31 mouse cellular contexts compared by ENCODE assay signal in the genomic region with DNA sequence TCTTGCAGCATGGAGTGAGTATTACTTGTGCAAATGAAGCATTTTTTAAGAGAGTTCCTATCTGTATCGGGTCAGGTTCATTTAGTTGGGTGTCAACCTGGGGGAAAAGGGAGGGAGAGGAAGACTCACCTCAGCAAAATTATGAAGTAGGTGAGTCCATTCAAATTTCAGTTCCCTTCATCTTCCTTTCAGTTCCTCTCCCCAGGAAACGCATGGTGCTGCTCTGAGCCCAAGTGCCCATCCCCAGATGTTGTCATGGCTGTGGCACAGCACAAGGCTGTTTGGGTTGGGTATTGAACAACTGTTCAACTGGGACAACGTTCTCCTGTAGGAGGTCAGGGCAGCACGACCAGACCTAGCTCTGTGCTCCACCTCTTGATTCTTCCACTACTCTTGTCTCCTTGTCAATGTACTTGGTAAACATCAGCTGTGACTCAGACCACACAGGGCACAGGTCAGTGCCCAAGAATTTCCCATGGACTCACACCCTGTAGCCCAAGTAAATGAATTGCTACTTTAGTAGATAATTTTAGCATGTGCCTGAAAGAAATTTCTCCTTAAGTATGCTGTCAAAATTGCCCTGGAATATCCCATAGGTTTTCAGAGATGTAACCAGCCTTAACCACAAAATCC. TPM values are rescaled to one million over a fixed set of nuclear protein-coding genes. Genes with fewer than 3 reads are reported as not detected.
DNase-seq lines count a peak whose midpoint lies in the region; ATAC-seq lines count a peak whose summit lies in the region.
"Had no signal": no experiment of that assay in that cellular context is flagged by ENCODE, and none has a peak within 500 bp of the region (broad histone marks: within the 10 kb centered on the region; RNA-seq: fewer than 3 reads in every experiment).

No protein-coding gene starts in this region.

- no peak for ATAC-seq in kidney, embryonic 14.5 days (ENCODE audit: low FRiP score, low TSS enrichment)
- ATAC-seq in granulocyte monocyte progenitor cell, adult 5-6 weeks (replicated peaks; ENCODE audit: poor library complexity, severe bottlenecking): peak; percentile 20; the same call in 1 of the 2 replicates
- ATAC-seq: CD4-positive, CD25-positive, alpha-beta regulatory T cell, adult 4 months; forebrain, embryonic 16.5 days had no signal

- H3K27ac ChIP-seq in kidney, embryonic 14.5 days (ENCODE audit: low read depth, low read length): no peak overlapping the region
- H3K27ac ChIP-seq: embryonic facial prominence, embryonic 10.5 days; hindbrain, embryonic 12.5 days; limb, embryonic 10.5 days; liver, embryonic 15.5 days; neural tube, embryonic 12.5 days had no signal

- H3K27me3 ChIP-seq in kidney, embryonic 14.5 days (ENCODE audit: control insufficient read depth, insufficient read depth, low read length): no peaks in the 10 kb centered on the region
- no peaks in the 10 kb centered on the region for H3K27me3 ChIP-seq in splenic B cell, adult 2 months (ENCODE audit: control insufficient read depth, insufficient read depth, low read length, poor library complexity, severe bottlenecking)
- H3K27me3 ChIP-seq: hindbrain, embryonic 12.5 days; liver, embryonic 15.5 days; neural tube, embryonic 12.5 days had no signal

- no peak overlapping the region for H3K9ac ChIP-seq in kidney, embryonic 14.5 days (ENCODE audit: low read depth, low read length)
- H3K9ac ChIP-seq: hindbrain, embryonic 12.5 days; liver, embryonic 15.5 days; neural tube, embryonic 12.5 days had no signal

- H3K4me2 ChIP-seq in kidney, embryonic 14.5 days (replicated peaks; ENCODE audit: low read depth, low read length): no peak overlapping the region
- H3K4me2 ChIP-seq: hindbrain, embryonic 12.5 days; liver, embryonic 15.5 days; neural tube, embryonic 12.5 days had no signal

- H3K36me3 ChIP-seq in kidney, embryonic 14.5 days (ENCODE audit: control insufficient read depth, insufficient read depth, low read length): no peaks in the 10 kb centered on the region
- no peaks in the 10 kb centered on the region for H3K36me3 ChIP-seq in splenic B cell, adult 2 months (ENCODE audit: control insufficient read depth, insufficient read depth, low read length, poor library complexity, severe bottlenecking)
- H3K36me3 ChIP-seq: embryonic facial prominence, embryonic 10.5 days; hindbrain, embryonic 12.5 days; limb, embryonic 10.5 days; liver, embryonic 15.5 days; neural tube, embryonic 12.5 days had no signal

- H3K4me3 ChIP-seq in kidney, embryonic 14.5 days (ENCODE audit: low read length): no peak overlapping the region
- H3K4me3 ChIP-seq: embryonic facial prominence, embryonic 10.5 days; hindbrain, embryonic 12.5 days; limb, embryonic 10.5 days; liver, embryonic 15.5 days; neural tube, embryonic 12.5 days had no signal

- H3K4me1 ChIP-seq in kidney, embryonic 14.5 days (ENCODE audit: control insufficient read depth, insufficient read depth, low read length): no peaks in the 10 kb centered on the region
- H3K4me1 ChIP-seq: embryonic facial prominence, embryonic 10.5 days; hindbrain, embryonic 12.5 days; limb, embryonic 10.5 days; liver, embryonic 15.5 days; neural tube, embryonic 12.5 days had no signal

- peak; percentile 61 for DNase-seq in kidney, adult 11 months
- peak; percentile 10 for DNase-seq in kidney, postnatal 10 days
- DNase-seq in splenic B cell, adult 2 months (ENCODE audit: low read depth, low spot score): peak; percentile 64
- DNase-seq in urinary bladder, adult 2 months (ENCODE audit: low spot score): no peak
- no peak for DNase-seq in layer of hippocampus, adult 11-12 months (ENCODE audit: low spot score)
- DNase-seq in heart, adult 11 months: no peak
- DNase-seq: adrenal gland, adult 8-10 months; cerebellum, adult 11-12 months; cerebellum, postnatal 10 days; gastrocnemius, postnatal 14 days; liver; lung, postnatal 4 days; midbrain, embryonic 14.5 days; retina, postnatal 1 day; right cerebral cortex, postnatal 25 days; thymus, postnatal 36 days had no signal

- no peaks in the 10 kb centered on the region for H3K9me3 ChIP-seq in kidney, embryonic 14.5 days (ENCODE audit: control insufficient read depth, low read length)
- H3K9me3 ChIP-seq: embryonic facial prominence, embryonic 10.5 days; hindbrain, embryonic 12.5 days; limb, embryonic 10.5 days; liver, embryonic 15.5 days; neural tube, embryonic 12.5 days had no signal

- 81% methylated on average over 4 of the region's 4 CpGs for WGBS in kidney, embryonic 14.5 days

RNA-seq across cellular contexts. Expression of a gene that starts 19.0 kb away (rescaled TPM):
- polyA plus RNA-seq in kidney, embryonic 14.5 days (2014; fragmentation: Nextera tagmentation; extraction: Ambion mirVana): not detected in 2 replicates
- not detected in 2 replicates for total RNA-seq in granulocyte monocyte progenitor cell, adult 5-6 weeks (2014; fragmentation: Nextera tagmentation)
- 0.15 and 1.4 TPM in 2 replicates for total RNA-seq in granulocyte monocyte progenitor cell, adult 5-6 weeks (2017)
- polyA plus RNA-seq in urinary bladder, adult 2 months (2012; rRNA removed): 0.04 and 0.13 TPM in 2 replicates
- total RNA-seq: gastrocnemius, postnatal 14 days; heart, adult 8-10 months; heart, postnatal 25 days; layer of hippocampus, postnatal 25 days; megakaryocyte-erythroid progenitor cell, adult 5-6 weeks had no signal
- polyA plus RNA-seq: cortical plate, adult 2 months; embryonic facial prominence, embryonic 10.5 days; forebrain, embryonic 16.5 days; heart, embryonic 14.5 days; hindbrain, embryonic 12.5 days; limb, embryonic 10.5 days; midbrain, embryonic 14.5 days; neural tube, embryonic 12.5 days had no signal

RNA-seq across cellular contexts. Expression of a gene that starts 39.1 kb away (rescaled TPM):
- polyA plus RNA-seq in kidney, embryonic 14.5 days (2014; fragmentation: Nextera tagmentation; extraction: Ambion mirVana): 73.4 and 73.7 TPM in 2 replicates
- total RNA-seq in granulocyte monocyte progenitor cell, adult 5-6 weeks (2014; fragmentation: Nextera tagmentation): 41.2 and 45.9 TPM in 2 replicates
- total RNA-seq in granulocyte monocyte progenitor cell, adult 5-6 weeks (2017): 103 and 109 TPM in 2 replicates
- polyA plus RNA-seq in urinary bladder, adult 2 months (2012; rRNA removed): 22.6 and 24.7 TPM in 2 replicates

Comparison
In these comparisons a context has a peak if more than half of its experiments do, and no peak if none do; other contexts are left out.
1. DNase-seq: peak in kidney, adult 11 months (single experiment), kidney, postnatal 10 days (single experiment) and splenic B cell, adult 2 months (single experiment); none in urinary bladder, adult 2 months (single experiment), layer of hippocampus, adult 11-12 months (single experiment) and heart, adult 11 months (single experiment).